Mouse (Mus musculus) induced T-regulatory cell, adult 2 months (primary cell): ENCODE measurements around the gene Dnaja4.

ENCODE experiments used
- DNase-seq: peaks from one replicate; pipeline ENCODE4 v3.0.0-alpha.2; 2012; ENCODE audit warnings: low read depth

Dnaja4 gene

GRCm38 (mm10) chr9:54699345-54700173, 886 bp downstream of the Dnaja4 start:
- peak; percentile 85 for DNase-seq

GRCm38 (mm10) chr9:54700174-54700475, 1.5 kb downstream of the Dnaja4 start:
- no peak for DNase-seq

GRCm38 (mm10) chr9:54700746-54701145, 2.1 kb downstream of the Dnaja4 start:
- DNase-seq: no peak

GRCm38 (mm10) chr9:54702581-54702980, 3.9 kb downstream of the Dnaja4 start:
- no peak for DNase-seq

GRCm38 (mm10) chr9:54704361-54704760, 5.7 kb downstream of the Dnaja4 start:
- no peak for DNase-seq

DNA sequence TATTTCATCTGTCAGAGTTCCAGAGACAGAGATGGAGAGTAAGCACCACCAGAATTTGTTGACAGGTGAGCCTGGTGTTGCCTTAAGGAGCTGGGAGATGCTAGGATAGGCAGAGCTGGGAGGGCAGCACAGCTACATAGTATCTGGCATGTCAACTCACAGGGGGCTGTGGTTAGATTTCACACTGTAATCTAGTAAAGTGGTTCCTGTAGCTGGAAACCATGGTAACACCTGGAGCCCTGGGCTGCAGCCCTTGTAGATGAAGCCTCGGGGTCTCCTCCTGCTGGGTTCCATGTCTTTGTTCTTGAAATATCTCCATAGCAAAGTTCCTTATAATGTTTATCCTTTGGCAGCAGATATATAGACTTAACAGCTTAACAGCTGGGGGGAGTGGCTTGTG, 6.9 kb downstream of the Dnaja4 start:
- DNase-seq: no peak

DNA sequence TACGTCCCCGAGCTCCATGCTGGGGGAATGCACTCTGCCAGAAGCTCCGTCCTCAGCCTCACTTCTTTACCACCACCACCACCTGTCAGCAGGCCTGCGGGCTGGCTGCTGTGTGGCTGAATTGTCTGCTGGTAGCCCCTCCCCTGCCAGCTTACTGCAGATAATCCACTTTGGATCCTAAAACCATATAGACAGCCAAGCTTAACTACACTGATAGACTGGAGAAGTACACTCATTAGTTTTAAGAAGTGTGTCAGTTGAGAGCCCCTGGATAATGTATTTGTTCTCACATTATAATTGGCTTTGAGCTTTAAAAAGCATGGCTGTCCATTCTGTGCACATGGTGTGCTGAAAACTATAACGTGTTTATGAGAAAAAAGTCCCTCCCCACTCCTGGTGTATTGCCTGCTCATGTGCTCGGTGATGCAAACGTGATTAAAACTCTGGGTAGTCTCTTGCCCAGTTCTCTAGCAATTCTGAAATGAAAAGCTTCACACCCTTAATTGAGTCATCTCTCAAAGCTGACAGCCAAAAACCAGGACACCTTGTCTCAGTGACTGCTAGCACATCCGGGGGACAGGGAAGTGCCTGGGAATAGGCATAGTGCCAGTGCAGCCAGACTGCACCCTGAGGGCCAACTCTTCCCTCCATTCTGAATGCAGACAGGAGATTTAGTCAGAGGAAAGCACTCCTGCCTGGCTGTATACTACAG, 8.8 kb downstream of the Dnaja4 start:
- DNase-seq: no peak

- DNase-seq: no peak
These were observed 9.4 kb downstream of the Dnaja4 start for GRCm38 (mm10) chr9:54708085-54708484.

DNA sequence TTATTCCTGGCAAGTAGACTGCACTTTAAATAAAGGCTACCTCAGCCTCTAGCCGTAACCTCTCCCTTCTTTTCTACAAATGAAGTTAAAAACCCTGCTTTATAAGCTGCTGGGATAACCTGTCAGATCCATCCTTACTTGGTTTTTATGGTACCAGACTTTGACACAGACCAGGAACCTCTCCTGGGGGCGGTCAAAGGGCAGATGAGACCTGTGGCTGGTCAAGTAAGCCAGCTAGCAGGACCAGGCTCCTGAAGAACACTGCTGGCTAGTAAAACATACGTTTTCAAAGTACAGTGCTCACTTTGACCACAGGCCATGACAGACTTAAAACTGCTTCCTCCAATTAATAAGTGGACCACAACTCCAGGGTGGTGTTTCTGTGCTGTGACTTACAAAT, 17.1 kb downstream of the Dnaja4 start:
- no peak for DNase-seq

- no peak for DNase-seq
These were observed 18.9 kb downstream of the Dnaja4 start for GRCm38 (mm10) chr9:54717527-54717926.

- no peak for DNase-seq
These were observed 23.5 kb downstream of the Dnaja4 start for GRCm38 (mm10) chr9:54722156-54722555.

- no peak for DNase-seq
These were observed 23.9 kb downstream of the Dnaja4 start for GRCm38 (mm10) chr9:54722596-54722995.

DNA sequence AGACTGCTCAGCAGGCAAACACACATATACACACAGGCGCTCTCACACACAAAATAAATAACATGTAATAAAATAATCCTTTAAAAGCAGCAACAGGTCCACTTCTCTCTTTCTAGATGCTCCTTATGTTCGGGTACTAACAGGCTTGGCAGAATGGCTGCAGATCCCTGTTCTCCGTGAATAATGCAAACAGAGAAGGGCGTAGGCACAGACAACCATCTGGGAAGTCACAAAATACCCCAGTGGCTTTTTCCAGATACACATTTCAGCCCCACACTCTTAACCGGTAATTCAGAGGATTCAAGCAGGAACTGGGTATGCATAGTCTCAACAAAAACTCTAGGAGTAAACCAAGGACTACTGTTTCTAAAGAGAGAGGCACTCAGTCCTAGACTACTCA, 27.6 kb downstream of the Dnaja4 start:
- no peak for DNase-seq

DNA sequence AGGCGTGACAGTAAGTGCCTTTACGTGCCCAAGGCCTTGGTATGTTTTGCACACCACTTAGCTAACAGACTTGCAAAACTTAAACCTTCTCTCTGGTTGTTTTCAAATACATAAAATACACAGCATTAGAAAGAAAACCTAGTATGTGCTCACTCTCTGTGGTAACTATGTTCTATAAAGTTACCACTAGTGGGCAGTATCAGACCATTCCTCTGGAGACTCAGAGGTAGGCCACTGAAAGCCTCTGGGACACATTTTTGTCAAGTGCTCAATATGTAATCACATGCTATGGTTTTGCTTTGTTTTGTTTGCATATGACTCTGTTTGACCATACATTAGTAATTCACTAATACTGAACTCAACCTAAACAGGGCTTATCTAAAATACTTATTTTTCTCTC, 33.4 kb downstream of the Dnaja4 start:
- peak; percentile 75 for DNase-seq

DNA sequence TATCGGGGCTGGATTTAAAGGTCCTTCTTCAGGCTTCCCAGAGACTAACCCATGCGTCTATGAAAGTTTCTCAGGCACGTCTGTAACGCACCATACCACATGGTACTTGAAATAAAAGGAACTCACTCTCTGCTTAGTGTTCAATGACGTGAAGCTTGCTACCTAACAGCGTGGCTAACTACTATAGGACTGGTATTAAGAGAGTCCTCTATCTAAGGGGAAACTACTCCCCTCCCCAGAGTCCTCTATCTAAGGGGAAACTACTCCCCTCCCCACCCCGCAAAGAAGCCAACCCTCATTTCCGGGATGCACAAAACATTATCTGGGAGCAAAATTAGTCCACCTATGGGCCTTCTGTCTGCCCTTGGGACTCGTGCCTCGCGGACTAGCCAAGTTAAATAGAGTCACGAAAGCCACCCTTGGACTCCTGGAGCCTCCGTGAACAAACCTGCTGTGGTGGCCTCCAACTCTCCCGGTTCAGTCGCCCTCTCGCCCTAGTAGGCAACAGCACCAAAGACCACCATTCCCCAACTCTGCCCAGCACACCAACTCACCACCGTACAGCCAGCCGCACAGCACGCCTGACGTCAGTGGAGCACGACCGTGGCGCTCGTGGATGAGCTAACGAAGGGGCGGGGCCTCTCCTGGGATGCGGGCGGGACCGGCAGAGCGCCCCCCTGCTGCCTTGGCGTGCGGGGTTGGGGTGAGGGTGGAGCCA, 35.4 kb downstream of the Dnaja4 start, which contains the start of gene Wdr61:
TSS of gene Wdr61 (minus strand) at position 599 of the 718 bp plus-strand sequence.
- DNase-seq: peak; percentile 98

DNA sequence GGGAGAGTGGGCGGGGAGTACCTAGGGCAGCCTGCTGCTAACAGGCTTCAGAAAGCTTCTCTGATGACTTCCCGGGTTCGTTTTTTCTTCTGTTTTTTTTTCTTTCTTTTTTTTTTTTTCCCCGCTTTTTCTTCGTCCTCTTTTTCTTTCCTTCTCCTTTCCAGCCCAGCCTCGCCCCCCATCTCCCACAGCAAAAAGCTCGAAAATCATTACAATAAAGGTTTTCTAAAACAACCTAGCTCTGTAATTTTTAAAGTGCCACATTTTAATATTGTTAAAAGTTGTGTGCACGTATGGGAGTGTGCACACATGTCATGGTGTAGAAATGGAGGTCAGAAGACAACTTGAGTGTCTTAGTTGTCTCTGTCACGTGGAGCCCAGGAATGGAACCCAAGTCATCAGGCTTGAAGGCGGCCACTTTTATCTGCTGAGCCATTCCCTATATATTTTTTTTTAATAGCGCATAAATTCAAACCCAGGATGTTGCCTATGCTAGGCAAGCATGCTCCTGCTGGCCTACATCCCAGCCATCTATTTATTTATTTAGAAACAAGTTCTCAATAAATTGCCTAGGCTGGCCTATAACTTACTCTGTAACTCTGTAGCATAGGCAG, 36.1 kb downstream of the Dnaja4 start:
- DNase-seq: no peak

GRCm38 (mm10) chr9:54736284-54736701, 37.6 kb downstream of the Dnaja4 start:
- DNase-seq: peak; percentile 89

GRCm38 (mm10) chr9:54738376-54738775, 39.7 kb downstream of the Dnaja4 start:
- DNase-seq: peak; percentile 11

GRCm38 (mm10) chr9:54743891-54744290, 45.2 kb downstream of the Dnaja4 start:
- DNase-seq: no peak

DNA sequence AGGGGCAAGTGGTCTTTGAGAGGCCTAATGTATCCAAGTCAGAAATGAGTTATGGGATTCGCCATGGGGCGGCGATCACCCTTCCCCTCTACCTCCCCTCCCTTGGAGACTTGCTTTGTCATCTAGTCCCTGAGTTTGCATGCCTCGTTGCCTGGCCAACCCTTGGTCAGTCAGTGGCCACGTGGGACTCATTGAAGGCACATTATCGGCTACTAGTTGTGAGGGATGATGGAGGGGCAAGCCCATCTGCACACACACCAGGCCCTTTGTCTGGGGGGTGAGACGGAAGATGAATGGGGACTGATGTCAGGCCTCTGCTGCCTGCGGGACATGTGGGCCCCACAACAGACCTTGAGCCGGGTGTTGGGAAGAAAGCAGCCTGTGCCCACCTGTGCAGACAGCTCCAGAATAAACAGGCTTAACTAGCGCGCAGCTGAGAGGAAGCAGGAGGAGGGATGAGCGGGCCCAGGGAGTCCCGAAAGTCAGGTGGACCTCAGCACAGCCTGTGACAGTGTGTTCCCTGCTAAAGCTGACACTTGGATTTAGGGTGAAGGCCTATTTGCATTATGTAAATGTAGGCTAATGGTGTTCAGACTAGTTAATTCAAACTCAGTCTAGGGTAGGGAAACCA, 47.2 kb downstream of the Dnaja4 start:
- no peak for DNase-seq

GRCm38 (mm10) chr9:54750215-54750981, 51.7 kb downstream of the Dnaja4 start:
- no peak for DNase-seq
